Mouse (Mus musculus): Measurements from ENCODE around the gene Olfr1167.
"Not testable (repeated sequence)": the region's sequence is repeated elsewhere in the genome, so short reads cannot be mapped to it uniquely, and the experiment has no call there.

Gene Olfr1167

DNA sequence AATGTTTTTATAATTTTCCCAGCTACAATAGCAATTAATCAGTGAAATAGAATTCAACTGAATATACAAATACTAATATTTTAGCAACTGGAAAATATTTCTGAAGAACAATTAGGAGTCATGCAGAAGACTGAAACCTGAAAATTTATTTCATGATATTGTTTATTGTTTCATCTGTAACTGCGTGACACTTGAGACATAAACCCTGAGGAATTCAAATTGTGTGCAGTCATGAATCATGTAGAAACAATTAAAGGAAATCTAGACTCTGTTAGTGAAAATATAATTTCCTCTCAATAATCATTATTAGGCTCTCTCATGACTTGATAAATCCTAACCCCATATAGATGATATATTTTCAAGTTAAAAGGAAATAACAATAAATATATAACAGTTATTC lies at the start of gene Olfr1167:
Olfr1167 (minus strand) TSS at position 101 of the 400 bp plus-strand sequence.
- DNase-seq (ENCODE audit: extremely low read depth, insufficient read length, low spot score), result not testable (repeated sequence)

DNA sequence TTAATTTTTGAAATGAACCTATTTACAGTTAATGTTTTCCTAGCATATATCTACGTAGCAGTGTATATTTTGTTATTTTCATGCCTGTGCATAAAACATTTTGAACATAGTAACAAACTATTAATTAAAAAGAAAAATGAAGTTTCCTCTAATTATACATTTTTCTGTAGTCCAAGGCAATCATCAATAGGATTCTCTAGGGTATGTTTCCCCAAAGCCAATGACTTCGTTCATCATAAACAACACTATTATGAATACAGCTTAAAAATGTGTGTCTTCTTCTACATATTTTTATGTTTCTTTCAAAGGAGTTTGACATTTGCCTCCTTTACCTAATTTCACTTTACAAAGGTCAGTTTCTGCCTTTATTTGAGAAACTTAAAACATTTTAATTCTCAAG lies 26.6 kb upstream of the Olfr1167 start, which contains the start of gene Olfr1168:
Olfr1168 (plus strand) TSS at position 301 of the 400 bp plus-strand sequence.
- no peak for DNase-seq (ENCODE audit: extremely low read depth, insufficient read length, low spot score)

DNA sequence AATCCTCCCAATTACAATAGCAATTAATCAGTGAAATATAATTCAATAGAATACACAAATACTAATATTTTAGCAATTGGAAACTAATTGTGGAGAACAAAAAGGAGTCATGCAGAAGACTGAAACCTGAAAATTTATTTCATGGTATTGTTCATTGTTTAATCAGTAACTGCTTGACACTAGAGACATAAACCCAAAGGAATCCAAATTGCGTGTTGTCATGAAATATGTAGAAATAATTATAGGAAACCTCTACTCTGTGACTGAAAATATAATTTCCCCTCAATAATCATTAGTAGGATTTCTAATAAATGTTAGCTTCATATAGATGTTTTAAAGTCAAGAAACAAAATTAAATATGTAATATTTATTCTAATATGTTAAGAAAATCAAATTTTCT lies 26.8 kb downstream of the Olfr1167 start, which contains the start of gene Olfr1166:
Olfr1166 (minus strand) TSS at position 101 of the 400 bp plus-strand sequence.
- DNase-seq (ENCODE audit: extremely low read depth, insufficient read length, low spot score), result no peak
